In genomic region chr8:122270555-122270954, GRCm38 (mm10) we compare ENCODE assay signal across 16 mouse cellular contexts. TPM values are rescaled to one million over a fixed set of nuclear protein-coding genes. Genes with fewer than 3 reads are reported as not detected.
DNase-seq lines count a peak whose midpoint lies in the region; ATAC-seq and TF ChIP-seq lines count a peak whose summit lies in the region.
"Had no signal": no experiment of that assay in that cellular context is flagged by ENCODE, and none has a peak within 500 bp of the region (broad histone marks: within the 10 kb centered on the region; RNA-seq: fewer than 3 reads in every experiment).

No protein-coding gene starts in this region.

- H3K9ac ChIP-seq in hindbrain, embryonic 12.5 days: peak overlapping the region; percentile 8; the same call in 1 of the 2 replicates
- H3K9ac ChIP-seq in hindbrain, postnatal 0 days (replicated peaks; ENCODE audit: low read length): no peak overlapping the region
- H3K9ac ChIP-seq: embryonic facial prominence, embryonic 13.5 days; embryonic facial prominence, embryonic 15.5 days; forebrain, embryonic 13.5 days had no signal

- peak; percentile 23 for DNase-seq in cerebellum, adult 9-10 months
- no peak for DNase-seq in cerebellum, postnatal 4 days (ENCODE audit: low spot score in 2 of 2)
- DNase-seq in cerebellum, postnatal 10 days: peak; percentile 51 to 67
- DNase-seq in cerebellum, postnatal 36 days: no peak
- DNase-seq in hindbrain, postnatal 0 days (ENCODE audit: low spot score): no peak
- DNase-seq: adrenal gland, adult 2 months; adrenal gland, postnatal 10 days; adrenal gland, postnatal 25 days; cerebellum, adult 11 months; embryo, embryonic 11 days had no signal

- peaks cover 47% of the 10 kb centered on the region for H3K27me3 ChIP-seq in hindbrain, embryonic 12.5 days
- no peaks in the 10 kb centered on the region for H3K27me3 ChIP-seq in hindbrain, postnatal 0 days (ENCODE audit: insufficient read depth, low read length)

- H3K36me3 ChIP-seq in hindbrain, embryonic 12.5 days: no peaks in the 10 kb centered on the region; the same call in 1 of the 2 replicates
- no peaks in the 10 kb centered on the region for H3K36me3 ChIP-seq in hindbrain, postnatal 0 days (ENCODE audit: insufficient read depth, low read length)
- H3K36me3 ChIP-seq: embryonic facial prominence, embryonic 13.5 days had no signal

- no peak for TF ChIP-seq CTCF in hindbrain, postnatal 0 days (IDR thresholded peaks at IDR 0.05; ENCODE audit: low read depth)

- H3K4me3 ChIP-seq in hindbrain, embryonic 12.5 days: no peak overlapping the region
- no peak overlapping the region for H3K4me3 ChIP-seq in hindbrain, postnatal 0 days (ENCODE audit: low read length)
- H3K4me3 ChIP-seq: embryonic facial prominence, embryonic 13.5 days; embryonic facial prominence, embryonic 15.5 days; erythroblast, embryonic 14.5 days; forebrain, embryonic 13.5 days had no signal

- H3K9me3 ChIP-seq in hindbrain, embryonic 12.5 days (replicated peaks): no peaks in the 10 kb centered on the region
- no peaks in the 10 kb centered on the region for H3K9me3 ChIP-seq in hindbrain, postnatal 0 days (ENCODE audit: low read length)
- H3K9me3 ChIP-seq: embryonic facial prominence, embryonic 13.5 days; embryonic facial prominence, embryonic 15.5 days; forebrain, embryonic 13.5 days had no signal

- 65% methylated on average over 7 of the region's 7 CpGs for WGBS in hindbrain, embryonic 12.5 days
- WGBS in hindbrain, postnatal 0 days: 72% methylated on average over 7 of the region's 7 CpGs

- ATAC-seq in hindbrain, embryonic 12.5 days (ENCODE audit: low FRiP score): no peak
- ATAC-seq in hindbrain, postnatal 0 days: no peak
- ATAC-seq: forebrain, embryonic 13.5 days; forebrain, embryonic 16.5 days had no signal

- H3K4me2 ChIP-seq in hindbrain, embryonic 12.5 days (replicated peaks): no peak overlapping the region
- no peak overlapping the region for H3K4me2 ChIP-seq in hindbrain, postnatal 0 days (ENCODE audit: low read depth, low read length)
- H3K4me2 ChIP-seq: embryonic facial prominence, embryonic 13.5 days; embryonic facial prominence, embryonic 15.5 days; forebrain, embryonic 13.5 days had no signal

- H3K4me1 ChIP-seq in hindbrain, embryonic 12.5 days: peaks cover 15% of the 10 kb centered on the region
- peaks cover 7% of the 10 kb centered on the region; the same call in 1 of the 2 replicates for H3K4me1 ChIP-seq in hindbrain, postnatal 0 days (ENCODE audit: insufficient read depth, low read length)

- H3K27ac ChIP-seq in hindbrain, embryonic 12.5 days: no peak overlapping the region
- no peak overlapping the region for H3K27ac ChIP-seq in hindbrain, postnatal 0 days
- H3K27ac ChIP-seq: embryonic facial prominence, embryonic 13.5 days; embryonic facial prominence, embryonic 15.5 days; forebrain, embryonic 13.5 days had no signal

RNA-seq across cellular contexts. Expression of gene Zfpm1, which starts 11.4 kb away (rescaled TPM):
- polyA plus RNA-seq in hindbrain, embryonic 12.5 days (2016; fragmentation: Nextera tagmentation; extraction: Ambion mirVana): 2.5 and 3.3 TPM in 2 replicates
- 28.0 and 37.6 TPM in 2 replicates for total RNA-seq in hindbrain, postnatal 0 days (2014; rRNA removed)
- 1.5 and 2.0 TPM in 2 replicates for polyA plus RNA-seq in hindbrain, postnatal 0 days (2015; fragmentation: Nextera tagmentation; extraction: Ambion mirVana)

Comparison
In these comparisons a context has a peak if more than half of its experiments do, and no peak if none do; other contexts are left out.
1. DNase-seq: peak in cerebellum, adult 9-10 months (single experiment) and cerebellum, postnatal 10 days (2 of 2); none in cerebellum, postnatal 4 days (0 of 2), cerebellum, postnatal 36 days (0 of 2) and hindbrain, postnatal 0 days (single experiment).